Mouse (Mus musculus) liver, postnatal 0 days (tissue): Measurements from ENCODE around the gene Sh3tc1.

ENCODE experiments used
- CTCF ChIP-seq: sonication (generic); IDR thresholded peaks from 2 replicates; pipeline ENCODE4 v1.5.1; 2016; ENCODE audit warnings: antibody characterized with exemption, low read depth
- EP300 ChIP-seq: IDR thresholded peaks from 2 replicates; pipeline ENCODE4 v1.6.1; 2016; ENCODE audit warnings: antibody characterized with exemption, low read depth, mild to moderate bottlenecking

DNA sequence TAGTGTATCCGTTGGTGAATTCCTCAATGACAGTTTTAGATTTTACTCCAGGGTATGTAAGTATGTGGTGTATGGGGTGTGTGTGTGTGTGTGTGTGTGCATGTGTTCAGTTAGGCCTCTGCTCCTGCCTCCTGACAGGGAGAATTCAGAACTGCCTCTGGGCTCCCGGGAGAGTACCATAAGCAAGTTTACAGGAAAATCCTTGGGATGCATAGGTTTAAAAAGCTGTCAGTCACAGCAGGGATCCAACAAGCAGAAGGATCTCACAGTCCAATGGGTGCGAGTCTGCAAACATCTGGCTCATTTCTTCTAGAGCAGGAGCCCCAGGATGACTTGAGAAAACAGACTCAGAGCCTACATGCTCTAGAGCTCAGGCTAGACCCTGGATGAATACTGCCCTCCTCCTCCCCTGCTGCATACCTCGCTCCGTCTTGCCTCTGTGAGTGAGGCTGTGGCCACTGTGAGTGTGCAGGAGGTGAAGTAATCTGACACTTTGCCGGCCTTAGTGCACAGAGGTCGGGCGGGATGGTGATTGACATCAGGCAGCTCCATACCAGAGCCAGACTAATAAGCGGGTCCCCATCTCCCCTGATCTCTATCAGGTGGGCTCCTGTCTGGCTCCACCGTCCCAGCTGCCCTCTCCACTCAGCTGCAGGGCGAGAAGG lies 69.9 kb downstream of the Sh3tc1 start:
- TF ChIP-seq CTCF (no peak), EP300 (no peak)
